Mouse (Mus musculus): Measurements from ENCODE around the gene Eya2. TPM values are rescaled to one million over a fixed set of nuclear protein-coding genes. Genes with fewer than 3 reads are reported as not detected.

The Eya2 gene
- polyA plus RNA-seq, 1 experiment: 2.4 TPM

GRCm38 (mm10) chr2:165758534-165758933, 163.7 kb downstream of the Eya2 start:
- Histone ChIP-seq H3K27ac (ENCODE audit: control insufficient read depth, insufficient read depth, low read depth, low read length, poor library complexity) (no peak overlapping the region), H3K4me1 (ENCODE audit: control insufficient read depth, insufficient read depth, low read length) (no peaks in the 10 kb centered on the region), H3K4me3 (replicated peaks; ENCODE audit: control insufficient read depth, low read depth, low read length) (no peak overlapping the region)
- 61% methylated on average over 5 of the region's 5 CpGs for WGBS
- no peak for TF ChIP-seq POLR2A (IDR thresholded peaks at IDR 0.05; ENCODE audit: borderline replicate concordance, control insufficient read depth, low read depth, low read length)
- TF ChIP-seq CTCF (IDR thresholded peaks at IDR 0.05; ENCODE audit: control insufficient read depth, insufficient read depth, low read length): no peak

- TF ChIP-seq POLR2A (IDR thresholded peaks at IDR 0.05; ENCODE audit: borderline replicate concordance, control insufficient read depth, low read depth, low read length) (no peak), CTCF (IDR thresholded peaks at IDR 0.05; ENCODE audit: control insufficient read depth, insufficient read depth, low read length) (no peak)
- WGBS: 83% methylated on average over 13 of the region's 13 CpGs
- H3K4me3 ChIP-seq (replicated peaks; ENCODE audit: control insufficient read depth, low read depth, low read length): no peak overlapping the region
- no peak overlapping the region for H3K27ac ChIP-seq (ENCODE audit: control insufficient read depth, insufficient read depth, low read depth, low read length, poor library complexity)
- no peaks in the 10 kb centered on the region for H3K4me1 ChIP-seq (ENCODE audit: control insufficient read depth, insufficient read depth, low read length)
These were observed 164.7 kb downstream of the Eya2 start for GRCm38 (mm10) chr2:165759421-165759985.

- TF ChIP-seq POLR2A (IDR thresholded peaks at IDR 0.05; ENCODE audit: borderline replicate concordance, control insufficient read depth, low read depth, low read length) (no peak), CTCF (IDR thresholded peaks at IDR 0.05; ENCODE audit: control insufficient read depth, insufficient read depth, low read length) (no peak)
- H3K4me1 ChIP-seq (ENCODE audit: control insufficient read depth, insufficient read depth, low read length): no peaks in the 10 kb centered on the region
- 5% methylated on average over 11 of the region's 11 CpGs for WGBS
These were observed 174.1 kb downstream of the Eya2 start for GRCm38 (mm10) chr2:165768805-165769358.

GRCm38 (mm10) chr2:165769375-165769948, 174.6 kb downstream of the Eya2 start:
- WGBS: 63% methylated on average over 10 of the region's 10 CpGs
- no peak for TF ChIP-seq CTCF (IDR thresholded peaks at IDR 0.05; ENCODE audit: control insufficient read depth, insufficient read depth, low read length)
- TF ChIP-seq POLR2A (IDR thresholded peaks at IDR 0.05; ENCODE audit: borderline replicate concordance, control insufficient read depth, low read depth, low read length): no peak
- Histone ChIP-seq H3K4me3 (replicated peaks; ENCODE audit: control insufficient read depth, low read depth, low read length) (no peak overlapping the region), H3K27ac (ENCODE audit: control insufficient read depth, insufficient read depth, low read depth, low read length, poor library complexity) (no peak overlapping the region), H3K4me1 (ENCODE audit: control insufficient read depth, insufficient read depth, low read length) (no peaks in the 10 kb centered on the region)

More at GRCm38 (mm10) chr2:165768805-165769358, 174.1 kb downstream of the Eya2 start:
- Histone ChIP-seq H3K4me3 (replicated peaks; ENCODE audit: control insufficient read depth, low read depth, low read length) (no peak overlapping the region), H3K27ac (ENCODE audit: control insufficient read depth, insufficient read depth, low read depth, low read length, poor library complexity) (no peak overlapping the region)

GRCm38 (mm10) chr2:165778927-165779326, 184.1 kb downstream of the Eya2 start:
- Histone ChIP-seq H3K4me3 (replicated peaks; ENCODE audit: control insufficient read depth, low read depth, low read length) (no peak overlapping the region), H3K4me1 (ENCODE audit: control insufficient read depth, insufficient read depth, low read length) (no peaks in the 10 kb centered on the region), H3K27ac (ENCODE audit: control insufficient read depth, insufficient read depth, low read depth, low read length, poor library complexity) (no peak overlapping the region)
- TF ChIP-seq CTCF (IDR thresholded peaks at IDR 0.05; ENCODE audit: control insufficient read depth, insufficient read depth, low read length) (peak; percentile 97), POLR2A (IDR thresholded peaks at IDR 0.05; ENCODE audit: borderline replicate concordance, control insufficient read depth, low read depth, low read length) (no peak)
- 24% methylated on average over 6 of the region's 6 CpGs for WGBS

- TF ChIP-seq CTCF (IDR thresholded peaks at IDR 0.05; ENCODE audit: control insufficient read depth, insufficient read depth, low read length) (peak; percentile 98), POLR2A (IDR thresholded peaks at IDR 0.05; ENCODE audit: borderline replicate concordance, control insufficient read depth, low read depth, low read length) (no peak)
- H3K4me1 ChIP-seq (ENCODE audit: control insufficient read depth, insufficient read depth, low read length): no peaks in the 10 kb centered on the region
- H3K4me3 ChIP-seq (replicated peaks; ENCODE audit: control insufficient read depth, low read depth, low read length): no peak overlapping the region
- H3K27ac ChIP-seq (ENCODE audit: control insufficient read depth, insufficient read depth, low read depth, low read length, poor library complexity): no peak overlapping the region
- 24% methylated on average over 5 of the region's 5 CpGs for WGBS
These were observed 187.5 kb downstream of the Eya2 start for GRCm38 (mm10) chr2:165782324-165782723.

- no peak overlapping the region for H3K4me3 ChIP-seq (replicated peaks; ENCODE audit: control insufficient read depth, low read depth, low read length)
- WGBS: 91% methylated on average over 20 of the region's 20 CpGs
- TF ChIP-seq POLR2A (IDR thresholded peaks at IDR 0.05; ENCODE audit: borderline replicate concordance, control insufficient read depth, low read depth, low read length): no peak
- TF ChIP-seq CTCF (IDR thresholded peaks at IDR 0.05; ENCODE audit: control insufficient read depth, insufficient read depth, low read length): no peak
- H3K27ac ChIP-seq (ENCODE audit: control insufficient read depth, insufficient read depth, low read depth, low read length, poor library complexity): no peak overlapping the region
- no peaks in the 10 kb centered on the region for H3K4me1 ChIP-seq (ENCODE audit: control insufficient read depth, insufficient read depth, low read length)
These were observed 190.6 kb downstream of the Eya2 start for GRCm38 (mm10) chr2:165785312-165786036.

- 85% methylated on average over 1 of the region's 1 CpGs for WGBS
- Histone ChIP-seq H3K27ac (ENCODE audit: control insufficient read depth, insufficient read depth, low read depth, low read length, poor library complexity) (no peak overlapping the region), H3K4me1 (ENCODE audit: control insufficient read depth, insufficient read depth, low read length) (no peaks in the 10 kb centered on the region), H3K4me3 (replicated peaks; ENCODE audit: control insufficient read depth, low read depth, low read length) (no peak overlapping the region)
- TF ChIP-seq POLR2A (IDR thresholded peaks at IDR 0.05; ENCODE audit: borderline replicate concordance, control insufficient read depth, low read depth, low read length): no peak
- no peak for TF ChIP-seq CTCF (IDR thresholded peaks at IDR 0.05; ENCODE audit: control insufficient read depth, insufficient read depth, low read length)
These were observed 191.6 kb downstream of the Eya2 start for GRCm38 (mm10) chr2:165786467-165786866.
